Mouse (Mus musculus) megakaryocyte, embryonic 14.5 days (primary cell): ENCODE data around the gene Adamts16.

ENCODE experiments used
- FLI1 ChIP-seq: IDR thresholded peaks from 2 replicates; pipeline ENCODE4 v1.6.1; 2012; ENCODE audit warnings: low read length, inconsistent platforms, mixed read lengths
- GATA1 ChIP-seq: IDR thresholded peaks from 3 replicates; pipeline ENCODE4 v1.6.1; 2012; ENCODE audit warnings: mixed read lengths, low read length, inconsistent platforms, borderline replicate concordance

GRCm38 (mm10) chr13:70742693-70743092 lies 98.9 kb downstream of the Adamts16 start:
- TF ChIP-seq FLI1, result no peak
- TF ChIP-seq GATA1, result no peak
